Comparison of ENCODE assay signal across 9 mouse cellular contexts in genomic region chr17:86254285-86254684, GRCm38 (mm10).
A peak's percentile ranks its signal among the peaks of the same experiment; 100 is the strongest.
DNase-seq lines count a peak whose midpoint lies in the region; ATAC-seq lines count a peak whose summit lies in the region.
"Had no signal": no experiment of that assay in that cellular context is flagged by ENCODE, and none has a peak within 500 bp of the region (broad histone marks: within the 10 kb centered on the region; RNA-seq: fewer than 3 reads in every experiment).

No protein-coding gene starts in this region.

- no peak overlapping the region for H3K4me2 ChIP-seq in kidney, embryonic 14.5 days (replicated peaks; ENCODE audit: low read depth, low read length)
- no peak overlapping the region for H3K4me2 ChIP-seq in midbrain, embryonic 15.5 days

- no peaks in the 10 kb centered on the region for H3K27me3 ChIP-seq in kidney, embryonic 14.5 days (ENCODE audit: control insufficient read depth, insufficient read depth, low read length)
- H3K27me3 ChIP-seq in midbrain, embryonic 15.5 days (replicated peaks): no peaks in the 10 kb centered on the region
- H3K27me3 ChIP-seq: Patski had no signal

- no peaks in the 10 kb centered on the region for H3K36me3 ChIP-seq in kidney, embryonic 14.5 days (ENCODE audit: control insufficient read depth, insufficient read depth, low read length)
- H3K36me3 ChIP-seq in midbrain, embryonic 15.5 days (replicated peaks): no peaks in the 10 kb centered on the region

- ATAC-seq in kidney, embryonic 14.5 days (ENCODE audit: low FRiP score, low TSS enrichment): no peak
- peak; percentile 80 for ATAC-seq in midbrain, embryonic 15.5 days (replicated peaks)
- ATAC-seq in inflammation-experienced regulatory T-cells, adult 6 months: no peak
- ATAC-seq: Patski had no signal

- intact Hi-C loops in heart, postnatal 36 days (cut with DNase I): loop anchor here (2.0 kb wide), 1 partner anchor 39 kb away; no protein-coding TSS in a partner anchor

- 93% methylated on average over 8 of the region's 8 CpGs for WGBS in kidney, embryonic 14.5 days
- 84% methylated on average over 8 of the region's 8 CpGs for WGBS in midbrain, embryonic 15.5 days

- peak; percentile 44 to 67 for DNase-seq in kidney, adult 8-10 months
- DNase-seq in adrenal gland, postnatal 25 days: peak; percentile 63
- DNase-seq in fibroblast of lung, adult 2 months (ENCODE audit: low read depth): peak; percentile 95
- DNase-seq in heart, postnatal 36 days: peak; percentile 70 to 77
- DNase-seq in thymus, adult 18-20 months: no peak

- 0 out of 2 replicates have a peak, but pooled peaks cover 2% of the 10 kb centered on the region for H3K9me3 ChIP-seq in kidney, embryonic 14.5 days (ENCODE audit: control insufficient read depth, low read length)
- H3K9me3 ChIP-seq in midbrain, embryonic 15.5 days: no peaks in the 10 kb centered on the region

- H3K4me3 ChIP-seq in kidney, embryonic 14.5 days (ENCODE audit: low read length): no peak overlapping the region
- no peak overlapping the region for H3K4me3 ChIP-seq in midbrain, embryonic 15.5 days

- no peak overlapping the region for H3K27ac ChIP-seq in kidney, embryonic 14.5 days (ENCODE audit: low read depth, low read length)
- H3K27ac ChIP-seq in midbrain, embryonic 15.5 days: peak overlapping the region; percentile 8; the same call in 1 of the 2 replicates

- H3K9ac ChIP-seq in kidney, embryonic 14.5 days (ENCODE audit: low read depth, low read length): no peak overlapping the region
- H3K9ac ChIP-seq in midbrain, embryonic 15.5 days: no peak overlapping the region

- 0 out of 2 replicates have a peak, but pooled peaks cover 2% of the 10 kb centered on the region for H3K4me1 ChIP-seq in kidney, embryonic 14.5 days (ENCODE audit: control insufficient read depth, insufficient read depth, low read length)
- H3K4me1 ChIP-seq in midbrain, embryonic 15.5 days: 0 out of 2 replicates have a peak, but pooled peaks cover 13% of the 10 kb centered on the region

Comparison
In these comparisons a context has a peak if more than half of its experiments do, and no peak if none do; other contexts are left out.
1. DNase-seq: peak in kidney, adult 8-10 months (2 of 2), adrenal gland, postnatal 25 days (single experiment), fibroblast of lung, adult 2 months (single experiment) and heart, postnatal 36 days (2 of 2); none in thymus, adult 18-20 months (0 of 2).